Mouse (Mus musculus): ENCODE results near the gene Gemin7.
"Not testable (repeated sequence)": the region's sequence is repeated elsewhere in the genome, so short reads cannot be mapped to it uniquely, and the experiment has no call there.

Gene Gemin7

GRCm38 (mm10) chr7:19577141-19577852, at the start of gene Gemin7, which contains the start of gene Zfp296:
Gemin7 (minus strand) TSS chr7:19577595.
Zfp296 (plus strand) TSS chr7:19577287.
- DNase-seq: peak; percentile 54

- no peak for DNase-seq
Observed at GRCm38 (mm10) chr7:19623433-19623832, 46.0 kb upstream of the Gemin7 start.

DNA sequence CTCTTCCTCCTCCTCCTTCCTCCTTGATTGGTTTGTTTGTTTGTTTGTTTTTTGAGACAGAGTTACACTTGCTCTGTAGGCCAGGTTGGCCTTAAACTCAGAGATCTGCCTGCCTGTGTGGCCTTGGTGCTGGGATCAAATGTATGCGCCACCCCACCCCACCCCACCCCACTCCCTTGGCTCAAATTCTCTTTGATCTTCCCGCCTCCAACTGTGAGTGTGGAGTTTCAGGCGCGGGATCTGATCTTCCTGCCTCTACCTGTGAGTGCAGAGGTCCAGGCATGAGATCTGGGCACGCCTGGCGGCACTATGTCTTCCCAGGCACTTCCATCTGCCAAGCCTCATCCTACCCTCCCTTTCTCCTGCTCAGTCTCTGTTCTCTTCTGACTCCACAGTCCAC, 44.8 kb upstream of the Gemin7 start:
- DNase-seq: no peak

DNA sequence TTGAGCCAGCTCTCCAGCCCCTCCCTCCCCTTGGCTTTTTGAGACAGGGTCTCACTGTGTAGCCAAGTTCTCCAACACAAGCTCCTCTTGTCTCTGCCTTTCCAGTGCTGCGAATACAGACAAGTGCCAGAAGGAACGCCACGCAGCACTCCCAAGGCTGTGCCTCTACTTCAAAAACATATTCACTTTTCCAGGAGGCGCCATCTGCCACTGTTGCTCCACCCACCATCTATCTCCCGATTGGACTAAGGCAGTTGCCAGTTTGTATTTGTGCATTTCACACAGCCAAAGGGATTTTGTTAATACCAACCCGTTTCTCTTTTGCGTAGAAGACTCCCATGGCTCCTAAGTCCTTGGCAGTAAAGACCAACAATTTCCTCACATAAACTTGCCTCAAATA, 43.4 kb upstream of the Gemin7 start:
- DNase-seq: no peak

DNA sequence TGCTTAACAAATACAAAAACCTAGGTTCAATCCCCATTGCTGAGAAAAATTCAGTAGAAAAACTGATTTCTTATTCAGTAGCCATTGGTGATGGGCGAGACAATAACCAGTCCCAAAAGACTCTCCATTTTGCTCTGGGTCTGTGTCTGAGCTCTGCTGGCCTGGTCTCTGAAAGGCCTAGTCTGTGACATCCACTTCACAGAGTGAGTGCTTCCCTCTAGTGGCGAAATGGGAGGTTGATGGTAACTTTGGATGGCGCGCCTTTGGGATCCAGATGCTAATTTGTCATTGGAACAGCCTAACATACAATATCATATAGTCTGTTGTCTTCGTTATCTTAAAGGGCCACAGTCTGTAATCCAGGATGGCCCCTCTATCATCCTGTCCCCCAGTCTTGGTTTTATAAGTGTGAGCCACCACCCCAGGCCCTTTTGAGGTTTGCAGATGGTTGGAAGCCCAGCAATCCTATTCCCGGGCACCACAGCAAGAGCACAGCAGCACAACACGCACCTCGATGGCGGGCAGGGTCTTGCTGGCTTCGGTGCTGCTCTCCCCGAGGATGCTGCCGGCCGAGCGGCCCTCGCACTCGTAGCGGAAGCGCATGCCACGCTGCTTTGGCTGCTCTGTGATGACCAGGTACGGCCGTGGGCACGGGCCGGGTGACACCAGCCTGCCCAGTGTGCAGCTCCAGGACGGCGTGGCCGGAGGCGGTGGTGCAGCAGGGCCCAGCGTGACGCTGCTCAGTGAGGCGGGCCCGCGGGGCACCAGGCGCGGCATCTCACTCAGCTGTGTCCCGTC, 41.8 kb upstream of the Gemin7 start:
- peak; percentile 87 for DNase-seq

DNA sequence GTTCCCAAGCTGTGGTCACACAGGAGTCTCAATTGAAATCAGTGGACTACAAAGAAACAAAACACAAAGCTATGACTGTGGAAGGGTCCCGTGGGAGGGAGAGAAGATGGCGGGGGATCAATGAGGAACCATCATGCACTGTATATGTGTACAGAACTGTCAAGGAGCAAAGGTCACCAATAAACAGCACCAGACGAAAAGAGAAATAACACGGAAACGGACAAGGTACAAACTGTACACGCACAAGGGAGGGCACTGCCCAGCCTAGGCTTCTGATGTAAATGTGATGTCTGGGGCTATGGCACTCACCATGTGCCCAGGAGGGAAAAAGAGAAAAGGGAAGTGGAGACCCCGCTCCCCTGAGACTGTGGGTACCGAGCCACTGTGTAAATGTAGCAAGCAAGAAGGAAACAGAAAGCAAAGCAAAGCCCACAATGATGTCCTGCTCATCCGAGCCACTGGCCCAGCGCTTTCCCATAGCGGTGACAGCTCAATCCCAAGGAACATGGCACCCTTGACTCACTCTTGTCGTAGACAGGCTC, 37.7 kb upstream of the Gemin7 start:
- no peak for DNase-seq

DNA sequence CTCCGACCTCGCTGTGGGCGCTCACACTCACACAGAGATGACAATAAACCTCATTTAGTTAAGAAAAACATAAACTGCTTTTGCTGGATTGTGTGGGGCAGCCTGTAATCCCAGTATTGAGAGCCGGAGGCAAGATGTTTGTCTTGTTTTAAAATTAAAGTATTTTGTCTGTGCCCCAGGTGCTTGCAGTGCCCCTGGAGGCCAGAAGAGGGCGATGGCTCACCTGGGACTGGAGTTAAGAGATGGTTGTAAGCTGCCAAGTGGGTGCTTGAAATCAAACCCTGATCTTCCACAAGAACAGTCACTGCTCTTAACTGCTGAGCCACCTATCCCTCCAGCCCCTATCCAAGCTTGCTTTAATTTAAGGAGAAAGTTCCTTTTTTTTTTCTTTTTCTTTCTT, 33.6 kb upstream of the Gemin7 start:
- DNase-seq: no peak

DNA sequence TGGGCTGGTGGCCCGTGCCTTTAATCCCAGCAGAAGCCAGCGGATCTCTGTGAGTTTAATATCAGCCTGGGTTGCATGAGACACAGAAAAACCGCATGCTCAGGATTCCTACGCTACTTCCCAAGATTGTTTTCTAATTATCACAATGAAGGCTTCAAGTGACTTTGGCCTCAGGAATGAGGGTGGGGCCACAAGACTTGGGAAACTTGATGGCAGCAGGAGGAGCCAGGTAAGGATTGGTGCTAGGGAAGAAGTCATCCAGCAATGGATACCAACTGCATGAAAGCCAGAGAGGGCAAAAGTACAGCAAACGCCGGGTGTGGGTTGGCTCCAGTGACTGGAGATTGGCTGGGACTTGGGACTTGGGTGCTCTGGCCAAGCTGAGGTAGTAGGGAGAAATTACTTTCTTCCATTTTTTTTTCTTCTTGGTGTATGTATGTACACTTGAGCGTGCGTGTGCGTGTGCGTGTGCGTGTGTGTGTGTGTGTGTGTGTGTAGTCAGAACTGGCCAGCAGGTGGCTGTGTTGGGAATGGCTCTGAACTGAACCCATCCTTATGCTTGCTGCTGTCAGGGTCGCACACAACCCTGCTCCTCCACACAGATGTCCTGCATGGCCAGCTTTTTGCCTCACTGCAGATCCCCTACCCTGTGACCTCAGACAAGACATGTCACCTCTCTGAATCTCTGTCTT, 32.4 kb upstream of the Gemin7 start:
- DNase-seq: no peak

GRCm38 (mm10) chr7:19607291-19607690, 29.9 kb upstream of the Gemin7 start:
- DNase-seq: no peak

GRCm38 (mm10) chr7:19604606-19605214, 27.3 kb upstream of the Gemin7 start:
- DNase-seq: not testable (repeated sequence)

DNA sequence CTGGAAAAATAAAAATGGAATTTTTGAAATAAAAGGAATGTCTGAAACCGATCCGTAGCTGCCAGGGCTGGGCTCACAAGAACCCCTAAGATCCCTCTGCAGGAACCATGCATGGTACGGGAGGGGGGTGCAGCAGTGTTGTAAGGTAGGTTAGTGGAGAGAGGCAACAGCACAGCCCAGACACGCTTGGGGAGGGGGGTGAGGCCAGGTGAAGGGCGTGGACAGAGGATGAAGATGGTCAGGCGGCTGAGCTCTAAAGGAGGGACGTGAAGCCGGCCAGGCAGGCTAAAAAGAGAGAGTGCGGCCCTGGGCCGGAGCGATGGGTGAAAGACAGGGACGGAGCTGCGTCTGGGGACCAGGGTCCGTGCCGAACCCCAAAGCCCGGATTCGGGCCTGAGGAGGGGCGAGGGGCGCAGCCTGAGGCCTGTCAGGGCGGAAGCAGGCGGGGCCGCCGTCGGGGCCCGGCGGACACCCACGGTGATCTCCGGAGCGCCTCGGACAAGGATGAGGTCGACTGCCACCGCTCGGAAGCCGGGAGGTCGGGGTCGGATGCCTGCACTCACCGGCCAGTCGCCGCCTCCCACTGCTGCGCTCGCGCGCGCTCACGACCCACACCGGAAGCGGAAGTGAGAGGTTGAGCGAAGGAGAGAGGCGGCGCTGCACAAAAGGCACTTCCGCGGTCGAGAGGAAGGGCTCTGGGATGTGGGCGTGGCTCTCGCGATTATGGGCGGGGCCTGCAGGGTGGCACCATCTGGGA, 26.6 kb upstream of the Gemin7 start, which contains the start of gene Clasrp:
Gene Clasrp (minus strand): TSS at position 638 of the 757 bp plus-strand sequence.
- DNase-seq: peak; percentile 98

GRCm38 (mm10) chr7:19603055-19603454, 25.7 kb upstream of the Gemin7 start:
- no peak for DNase-seq

DNA sequence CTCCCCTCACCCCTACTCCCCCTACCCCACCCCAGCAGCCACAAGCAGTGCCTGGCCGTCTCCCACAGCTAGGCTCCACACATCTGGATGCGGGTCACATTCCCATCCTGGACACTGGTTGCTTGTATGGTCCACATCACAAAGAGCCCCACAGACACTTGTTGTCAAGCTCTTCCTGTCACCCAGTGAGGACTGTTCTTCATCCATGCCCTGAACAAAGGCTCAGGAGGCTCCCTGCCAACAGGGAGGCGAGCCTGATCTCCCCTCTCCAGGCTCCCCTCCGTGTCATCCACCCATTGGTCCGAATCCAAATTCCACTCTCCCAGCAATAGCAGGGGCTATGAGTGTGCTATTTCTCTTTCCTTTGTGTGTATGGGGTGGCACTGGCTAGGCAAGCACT, 23.2 kb upstream of the Gemin7 start:
- DNase-seq: no peak

DNA sequence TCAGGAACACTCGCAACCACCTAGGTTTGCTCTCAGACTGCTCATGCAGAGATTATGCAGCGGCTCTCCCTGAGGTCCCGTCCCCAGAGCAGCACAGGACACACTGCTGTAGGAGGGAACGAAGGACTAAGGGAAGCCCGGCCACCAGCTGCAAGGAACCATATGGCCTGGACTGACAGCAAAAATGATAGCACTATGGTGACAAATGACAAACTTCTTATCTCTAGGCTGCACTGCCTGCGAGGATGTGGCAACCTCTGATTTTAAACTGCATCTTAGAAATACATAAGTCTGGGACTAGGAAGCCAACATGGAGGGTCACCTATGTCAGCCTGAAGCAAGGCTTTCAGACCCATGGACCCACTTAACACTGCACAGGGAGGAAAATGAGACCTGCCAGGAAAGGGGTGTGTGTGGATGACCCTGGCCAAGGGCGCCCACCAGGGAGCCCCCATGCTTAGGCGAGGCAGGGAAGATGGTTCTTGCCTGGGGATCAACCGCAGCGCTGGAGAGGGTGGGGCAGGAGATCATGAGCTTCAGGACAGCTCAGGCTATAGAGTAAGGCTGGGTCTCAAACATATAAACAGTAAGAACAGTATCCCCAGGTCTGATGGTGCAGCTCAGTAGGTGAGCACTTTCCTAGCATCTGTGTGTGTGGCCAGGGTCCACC, 15.8 kb upstream of the Gemin7 start:
- DNase-seq: no peak

DNA sequence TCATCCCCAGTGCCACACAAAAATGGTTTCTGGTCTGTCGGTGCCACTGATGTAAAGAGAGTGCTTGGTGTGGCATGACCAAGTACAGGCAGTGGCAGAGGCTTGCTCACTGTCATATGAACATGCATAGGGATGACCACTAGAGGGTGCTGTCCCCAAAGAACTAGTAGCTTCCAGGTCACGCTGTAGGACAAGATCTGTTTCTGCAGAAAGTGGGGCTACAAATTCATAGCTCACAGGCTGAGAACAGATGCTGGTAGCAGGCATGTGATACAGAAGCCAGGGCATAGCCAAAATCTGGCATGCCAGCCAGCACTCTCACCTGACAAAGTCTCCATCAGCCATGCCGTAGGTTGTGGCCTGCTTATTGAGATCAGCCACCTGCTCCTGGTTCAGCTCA, 12.5 kb upstream of the Gemin7 start:
- DNase-seq: peak; percentile 79

DNA sequence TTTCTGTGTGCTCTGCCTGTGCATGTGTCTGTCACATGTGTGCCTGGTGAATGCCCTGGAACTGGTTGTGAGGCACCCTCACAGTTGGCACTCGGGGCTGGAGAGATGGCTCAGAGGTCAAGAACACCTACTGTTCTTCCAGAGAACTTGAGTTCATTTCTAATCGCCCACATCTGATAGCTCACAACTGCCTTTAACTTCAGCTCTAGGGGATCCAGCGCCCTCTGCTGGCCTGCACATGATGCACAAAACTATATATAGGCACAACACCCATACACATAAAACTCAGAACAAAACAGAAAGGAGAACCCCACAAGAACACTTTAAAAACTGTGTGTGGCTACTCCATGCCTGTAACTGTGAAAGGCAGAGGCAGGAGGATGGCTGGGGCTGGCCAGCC, 11.8 kb upstream of the Gemin7 start:
- peak; percentile 58 for DNase-seq

DNA sequence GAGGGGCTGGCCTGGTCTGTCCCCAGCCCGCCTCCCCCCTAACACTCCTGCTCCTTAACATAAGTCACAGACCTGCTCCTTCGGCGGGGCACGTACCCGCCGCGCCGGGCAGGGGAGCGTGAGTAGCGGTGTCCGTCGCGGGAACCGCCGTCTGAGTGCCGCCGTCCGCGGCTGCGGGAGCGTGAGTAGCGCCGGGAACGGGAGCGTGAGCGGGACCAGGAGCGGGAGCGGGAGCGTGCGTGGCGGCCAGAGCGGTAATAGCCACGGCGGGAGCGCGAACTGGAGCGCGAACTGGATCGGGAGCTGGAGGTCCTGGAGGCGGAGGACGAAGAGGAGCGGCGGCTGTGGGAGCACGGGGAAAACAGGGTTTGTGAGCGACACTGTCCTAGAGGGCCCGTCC, 8.9 kb upstream of the Gemin7 start:
- no peak for DNase-seq

DNA sequence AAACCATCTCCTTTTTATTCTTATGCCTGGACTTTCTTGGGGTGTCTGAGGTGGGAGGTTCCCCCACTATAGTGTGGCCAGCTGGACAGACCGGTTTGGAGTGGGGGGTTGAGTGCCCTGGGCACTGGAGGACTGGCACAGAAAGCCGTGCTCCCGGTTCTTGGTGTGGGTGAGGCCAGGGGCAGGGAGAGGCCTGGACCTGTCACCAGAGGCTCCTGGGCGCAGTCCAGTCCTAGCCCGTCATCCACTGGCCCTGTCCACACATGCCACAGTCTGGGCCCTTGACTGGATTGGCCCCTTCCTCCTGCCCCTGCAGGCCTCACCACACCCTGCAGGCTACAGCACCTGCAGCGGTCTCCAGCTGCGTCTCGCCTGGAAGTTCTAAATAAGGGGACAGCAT, 3.2 kb upstream of the Gemin7 start:
- no peak for DNase-seq

- no peak for DNase-seq
Observed at GRCm38 (mm10) chr7:19579751-19580150, 2.4 kb upstream of the Gemin7 start.

DNA sequence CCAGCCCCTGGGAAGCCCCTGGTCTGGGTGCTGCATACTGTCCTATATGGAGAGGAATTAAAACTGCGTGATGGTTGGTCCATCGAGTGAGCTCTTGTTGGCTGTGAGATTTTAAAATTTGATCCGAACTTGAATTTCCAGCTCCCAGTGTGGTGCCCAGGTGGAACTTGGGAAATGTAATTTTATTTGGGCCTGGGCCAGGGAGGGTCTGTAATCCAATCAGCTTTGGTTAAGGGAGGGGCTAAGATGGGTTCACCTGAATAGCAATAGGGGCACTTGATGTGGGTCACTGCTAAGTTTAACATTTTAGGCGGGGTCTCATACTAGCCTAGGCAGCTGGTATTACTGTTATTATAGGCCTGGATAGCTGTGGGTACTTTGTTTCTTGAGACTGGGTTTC, 1.0 kb upstream of the Gemin7 start:
- no peak for DNase-seq

DNA sequence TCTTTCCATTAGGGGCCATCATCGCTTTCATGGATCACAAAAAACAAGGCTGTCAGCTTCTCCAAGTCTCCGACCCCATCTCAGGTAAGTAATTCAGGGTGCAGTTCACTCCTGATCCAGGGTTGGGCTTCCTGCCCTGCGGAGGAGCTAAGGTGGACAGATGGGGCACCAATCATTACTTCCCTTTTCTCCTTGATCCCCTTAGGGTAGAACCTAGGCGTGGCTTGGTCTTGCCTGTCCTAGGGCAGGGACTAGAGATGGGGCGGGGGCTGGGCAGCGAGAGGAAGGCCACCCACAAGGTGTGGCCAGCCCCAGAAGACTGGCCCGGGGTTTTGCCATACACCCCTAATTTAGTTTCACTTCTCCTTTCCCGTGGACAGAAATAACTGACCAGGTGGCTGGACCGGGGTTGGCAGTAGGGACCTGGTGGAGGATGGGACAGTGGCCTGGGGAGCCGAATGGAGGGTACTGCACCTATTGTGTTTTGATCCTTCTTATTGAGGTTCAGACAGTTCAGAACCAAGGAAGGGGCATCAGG, 551 bp upstream of the Gemin7 start:
- DNase-seq: no peak
